8 mouse cellular contexts compared by ENCODE assay signal in genomic region chr12:110703008-110703471, GRCm38 (mm10). TPM values are rescaled to one million over a fixed set of nuclear protein-coding genes. Genes with fewer than 3 reads are reported as not detected.
DNase-seq lines count a peak whose midpoint lies in the region; ATAC-seq lines count a peak whose summit lies in the region.

No protein-coding gene starts in this region.

- intact Hi-C loops in left cerebral cortex, postnatal 10 days (cut with DNase I) = loop anchor here (5.0 kb wide), 1 partner anchor 286 kb away; no protein-coding TSS in a partner anchor

- ATAC-seq in activated CD4-positive, CD25-positive, alpha-beta regulatory T cell, adult 4 months = peak; percentile 50
- peak; percentile 35 for ATAC-seq in common myeloid progenitor, adult 5-6 weeks (replicated peaks; ENCODE audit: low read depth, poor library complexity, severe bottlenecking)
- ATAC-seq in megakaryocyte-erythroid progenitor cell, adult 5-6 weeks (replicated peaks; ENCODE audit: low FRiP score, low TSS enrichment, poor library complexity, severe bottlenecking) = peak; percentile 27; the same call in 1 of the 2 replicates

- peak; percentile 73 to 76 for DNase-seq in gastrocnemius, adult 8-10 months (ENCODE audit: low spot score in 2 of 2)
- peak; percentile 88 for DNase-seq in induced T-regulatory cell, adult 2 months (ENCODE audit: low read depth)
- peak; percentile 72 to 89 for DNase-seq in left cerebral cortex, postnatal 10 days (ENCODE audit: extremely low spot score in 1 of 2, low spot score in 2 of 2)
- DNase-seq in right cerebral cortex, postnatal 36 days (ENCODE audit: low spot score in 2 of 2) = peak; percentile 55 to 63
- DNase-seq in urinary bladder, postnatal 4 days (ENCODE audit: low spot score in 2 of 2) = peak; percentile 75 to 91

RNA-seq across cellular contexts. Expression of gene Hsp90aa1, which starts 0.5 kb away (rescaled TPM):
- polyA plus RNA-seq in activated CD4-positive, CD25-positive, alpha-beta regulatory T cell, adult 4 months (2017; shearing (Covaris generic)) = 100 to 1,000 TPM; 163 to 197 TPM
- 2,253 and 2,489 TPM in 2 replicates for total RNA-seq in common myeloid progenitor, adult 5-6 weeks (2017)
- 10 to 100 TPM; 30.5 to 74.5 (median 56.1) TPM for total RNA-seq in gastrocnemius, adult 8-10 months (2022)
- total RNA-seq in left cerebral cortex, postnatal 10 days (2021) = 1,000 to 10,000 TPM; 1,010 to 1,036 TPM
- 1,358 and 1,376 TPM in 2 replicates for total RNA-seq in megakaryocyte-erythroid progenitor cell, adult 5-6 weeks (2014; fragmentation: Nextera tagmentation)
- 3,639 and 4,695 TPM in 2 replicates for total RNA-seq in megakaryocyte-erythroid progenitor cell, adult 5-6 weeks (2017)

RNA-seq across cellular contexts. Expression of gene 1700001K19Rik, which starts 20.6 kb away (rescaled TPM):
- polyA plus RNA-seq in activated CD4-positive, CD25-positive, alpha-beta regulatory T cell, adult 4 months (2017; shearing (Covaris generic)) = under 1 TPM in 1 of 2 experiments, not detected in 1; 0.58 TPM
- not detected in 2 replicates for total RNA-seq in common myeloid progenitor, adult 5-6 weeks (2017)
- total RNA-seq in gastrocnemius, adult 8-10 months (2022) = under 1 TPM in 1 of 4 experiments, not detected in 3; 0.80 TPM
- total RNA-seq in left cerebral cortex, postnatal 10 days (2021) = not detected
- not detected in 2 replicates for total RNA-seq in megakaryocyte-erythroid progenitor cell, adult 5-6 weeks (2014; fragmentation: Nextera tagmentation)
- total RNA-seq in megakaryocyte-erythroid progenitor cell, adult 5-6 weeks (2017) = not detected in 2 replicates

RNA-seq across cellular contexts. Expression of gene Wdr20, which starts 34.7 kb away (rescaled TPM):
- polyA plus RNA-seq in activated CD4-positive, CD25-positive, alpha-beta regulatory T cell, adult 4 months (2017; shearing (Covaris generic)) = 10 to 100 TPM; 24.7 to 31.4 TPM
- 29.8 and 32.0 TPM in 2 replicates for total RNA-seq in common myeloid progenitor, adult 5-6 weeks (2017)
- 10 to 100 TPM; 13.3 to 19.9 (median 15.9) TPM for total RNA-seq in gastrocnemius, adult 8-10 months (2022)
- 10 to 100 TPM; 34.6 to 35.9 TPM for total RNA-seq in left cerebral cortex, postnatal 10 days (2021)
- 19.0 and 42.1 TPM in 2 replicates for total RNA-seq in megakaryocyte-erythroid progenitor cell, adult 5-6 weeks (2014; fragmentation: Nextera tagmentation)
- total RNA-seq in megakaryocyte-erythroid progenitor cell, adult 5-6 weeks (2017) = 29.1 and 29.5 TPM in 2 replicates

Comparison
In these comparisons a context has a peak if more than half of its experiments do, and no peak if none do; other contexts are left out.
1. Peak in every context shown above with its lines: DNase-seq and ATAC-seq.
2. RNA of gene Hsp90aa1, which starts 0.5 kb away (total RNA-seq): 1,358 to 4,695 TPM in megakaryocyte-erythroid progenitor cell, adult 5-6 weeks, 2,253 to 2,489 TPM in common myeloid progenitor, adult 5-6 weeks and 1,010 to 1,036 TPM in left cerebral cortex, postnatal 10 days; 30.5 to 74.5 TPM in gastrocnemius, adult 8-10 months; every median in the first group is over 10 times any median in the second.